Mouse (Mus musculus): ENCODE measurements at regions not wholly inside any gene's neighbourhood (a gene's known extent, or its start where the extent isn't known, plus 50 kb on each side); places are given as distances from the start of the nearest gene placed in this dataset.

GRCm38 (mm10) chr10:97211238-97211695 lies 268.1 kb upstream of the Dcn start:
- ATAC-seq: peak; percentile 86
- peaks cover 3% of the 10 kb centered on the region; the same call in 1 of the 2 replicates for H3K4me1 ChIP-seq (ENCODE audit: control insufficient read depth, insufficient read depth, low read length)
- no peak overlapping the region for H3K9ac ChIP-seq (ENCODE audit: low read length)
- H3K36me3 ChIP-seq (ENCODE audit: control insufficient read depth, insufficient read depth, low read length): no peaks in the 10 kb centered on the region
- no peak overlapping the region for H3K27ac ChIP-seq (ENCODE audit: low read depth, low read length)
- no peaks in the 10 kb centered on the region for H3K27me3 ChIP-seq (replicated peaks; ENCODE audit: control insufficient read depth, insufficient read depth, low read length)
- peak; percentile 88 for DNase-seq (ENCODE audit: low spot score)
- H3K9me3 ChIP-seq (replicated peaks; ENCODE audit: control insufficient read depth, low read length): no peaks in the 10 kb centered on the region
- no peak overlapping the region for H3K4me2 ChIP-seq (ENCODE audit: low read length)
- WGBS: 16% methylated on average over 4 of the region's 4 CpGs
- H3K4me3 ChIP-seq (ENCODE audit: low read depth, low read length): no peak overlapping the region

GRCm38 (mm10) chr10:97211785-97212398 lies 267.5 kb upstream of the Dcn start:
- WGBS: 53% methylated on average over 7 of the region's 7 CpGs
- Histone ChIP-seq H3K4me1 (ENCODE audit: control insufficient read depth, insufficient read depth, low read length) (peaks cover 3% of the 10 kb centered on the region; the same call in 1 of the 2 replicates), H3K9me3 (replicated peaks; ENCODE audit: control insufficient read depth, low read length) (no peaks in the 10 kb centered on the region), H3K4me2 (ENCODE audit: low read length) (no peak overlapping the region), H3K9ac (ENCODE audit: low read length) (no peak overlapping the region), H3K27me3 (replicated peaks; ENCODE audit: control insufficient read depth, insufficient read depth, low read length) (no peaks in the 10 kb centered on the region), H3K36me3 (ENCODE audit: control insufficient read depth, insufficient read depth, low read length) (no peaks in the 10 kb centered on the region), H3K27ac (ENCODE audit: low read depth, low read length) (no peak overlapping the region; the same call in 1 of the 2 replicates), H3K4me3 (ENCODE audit: low read depth, low read length) (no peak overlapping the region)
- peak; percentile 82 for DNase-seq (ENCODE audit: low spot score)
- peak; percentile 77 for ATAC-seq

- ATAC-seq (0 out of 2 replicates have a peak, but pooled peaks have one; percentile 57), DNase-seq (ENCODE audit: low spot score) (peak; percentile 60)
- H3K9ac ChIP-seq (ENCODE audit: low read length): no peak overlapping the region
- H3K4me3 ChIP-seq (ENCODE audit: low read depth, low read length): no peak overlapping the region
- no peaks in the 10 kb centered on the region for H3K36me3 ChIP-seq (ENCODE audit: control insufficient read depth, insufficient read depth, low read length)
- WGBS: 62% methylated on average over 3 of the region's 3 CpGs
- H3K27me3 ChIP-seq (replicated peaks; ENCODE audit: control insufficient read depth, insufficient read depth, low read length): no peaks in the 10 kb centered on the region
- no peak overlapping the region for H3K27ac ChIP-seq (ENCODE audit: low read depth, low read length)
- H3K4me2 ChIP-seq (ENCODE audit: low read length): no peak overlapping the region
- no peaks in the 10 kb centered on the region for H3K9me3 ChIP-seq (replicated peaks; ENCODE audit: control insufficient read depth, low read length)
- no peaks in the 10 kb centered on the region for H3K4me1 ChIP-seq (ENCODE audit: control insufficient read depth, insufficient read depth, low read length)
Measured at GRCm38 (mm10) chr10:97219474-97219873, 259.9 kb upstream of the Dcn start.

- Histone ChIP-seq H3K9me3 (replicated peaks; ENCODE audit: control insufficient read depth, low read length) (no peaks in the 10 kb centered on the region), H3K27me3 (replicated peaks; ENCODE audit: control insufficient read depth, insufficient read depth, low read length) (no peaks in the 10 kb centered on the region), H3K36me3 (ENCODE audit: control insufficient read depth, insufficient read depth, low read length) (no peaks in the 10 kb centered on the region), H3K4me3 (ENCODE audit: low read depth, low read length) (no peak overlapping the region), H3K4me1 (ENCODE audit: control insufficient read depth, insufficient read depth, low read length) (no peaks in the 10 kb centered on the region), H3K9ac (ENCODE audit: low read length) (no peak overlapping the region), H3K4me2 (ENCODE audit: low read length) (no peak overlapping the region), H3K27ac (ENCODE audit: low read depth, low read length) (no peak overlapping the region)
- ATAC-seq (no peak), DNase-seq (ENCODE audit: low spot score) (no peak)
- 91% methylated on average over 3 of the region's 3 CpGs for WGBS
Measured at GRCm38 (mm10) chr10:97220431-97220830, 259.0 kb upstream of the Dcn start.

- no peak for ATAC-seq
- no peaks in the 10 kb centered on the region for H3K9me3 ChIP-seq (replicated peaks; ENCODE audit: control insufficient read depth, low read length)
- H3K9ac ChIP-seq (ENCODE audit: low read length): no peak overlapping the region
- 87% methylated on average over 4 of the region's 4 CpGs for WGBS
- DNase-seq (ENCODE audit: low spot score): no peak
- no peaks in the 10 kb centered on the region for H3K27me3 ChIP-seq (replicated peaks; ENCODE audit: control insufficient read depth, insufficient read depth, low read length)
- no peak overlapping the region for H3K4me2 ChIP-seq (ENCODE audit: low read length)
- no peaks in the 10 kb centered on the region; the same call in 1 of the 2 replicates for H3K4me1 ChIP-seq (ENCODE audit: control insufficient read depth, insufficient read depth, low read length)
- H3K36me3 ChIP-seq (ENCODE audit: control insufficient read depth, insufficient read depth, low read length): no peaks in the 10 kb centered on the region
- no peak overlapping the region for H3K27ac ChIP-seq (ENCODE audit: low read depth, low read length)
- H3K4me3 ChIP-seq (ENCODE audit: low read depth, low read length): no peak overlapping the region
Measured at GRCm38 (mm10) chr10:97235631-97236030, 243.8 kb upstream of the Dcn start.

- no peaks in the 10 kb centered on the region; the same call in 1 of the 2 replicates for H3K4me1 ChIP-seq (ENCODE audit: control insufficient read depth, insufficient read depth, low read length)
- 76% methylated on average over 2 of the region's 2 CpGs for WGBS
- no peaks in the 10 kb centered on the region for H3K27me3 ChIP-seq (replicated peaks; ENCODE audit: control insufficient read depth, insufficient read depth, low read length)
- H3K4me2 ChIP-seq (ENCODE audit: low read length): no peak overlapping the region
- no peak overlapping the region for H3K27ac ChIP-seq (ENCODE audit: low read depth, low read length)
- no peaks in the 10 kb centered on the region for H3K9me3 ChIP-seq (replicated peaks; ENCODE audit: control insufficient read depth, low read length)
- H3K4me3 ChIP-seq (ENCODE audit: low read depth, low read length): no peak overlapping the region
- DNase-seq (ENCODE audit: low spot score): no peak
- no peak overlapping the region for H3K9ac ChIP-seq (ENCODE audit: low read length)
- no peaks in the 10 kb centered on the region for H3K36me3 ChIP-seq (ENCODE audit: control insufficient read depth, insufficient read depth, low read length)
- no peak for ATAC-seq
Measured at GRCm38 (mm10) chr10:97241476-97241875, 237.9 kb upstream of the Dcn start.

GRCm38 (mm10) chr10:97245674-97246073 lies 233.7 kb upstream of the Dcn start:
- Histone ChIP-seq H3K9me3 (replicated peaks; ENCODE audit: control insufficient read depth, low read length) (no peaks in the 10 kb centered on the region), H3K27ac (ENCODE audit: low read depth, low read length) (no peak overlapping the region), H3K36me3 (ENCODE audit: control insufficient read depth, insufficient read depth, low read length) (no peaks in the 10 kb centered on the region), H3K4me2 (ENCODE audit: low read length) (no peak overlapping the region), H3K27me3 (replicated peaks; ENCODE audit: control insufficient read depth, insufficient read depth, low read length) (no peaks in the 10 kb centered on the region), H3K4me1 (ENCODE audit: control insufficient read depth, insufficient read depth, low read length) (no peaks in the 10 kb centered on the region), H3K9ac (ENCODE audit: low read length) (no peak overlapping the region), H3K4me3 (ENCODE audit: low read depth, low read length) (no peak overlapping the region)
- DNase-seq (ENCODE audit: low spot score): no peak
- ATAC-seq: no peak
- WGBS: 73% methylated on average over 3 of the region's 3 CpGs

GRCm38 (mm10) chr10:97248522-97248921 lies 230.9 kb upstream of the Dcn start:
- no peaks in the 10 kb centered on the region for H3K27me3 ChIP-seq (replicated peaks; ENCODE audit: control insufficient read depth, insufficient read depth, low read length)
- ATAC-seq: no peak
- H3K4me3 ChIP-seq (ENCODE audit: low read depth, low read length): no peak overlapping the region
- H3K9ac ChIP-seq (ENCODE audit: low read length): no peak overlapping the region
- H3K9me3 ChIP-seq (replicated peaks; ENCODE audit: control insufficient read depth, low read length): no peaks in the 10 kb centered on the region
- H3K36me3 ChIP-seq (ENCODE audit: control insufficient read depth, insufficient read depth, low read length): no peaks in the 10 kb centered on the region
- no peak overlapping the region for H3K27ac ChIP-seq (ENCODE audit: low read depth, low read length)
- 91% methylated on average over 4 of the region's 4 CpGs for WGBS
- H3K4me2 ChIP-seq (ENCODE audit: low read length): no peak overlapping the region
- no peaks in the 10 kb centered on the region for H3K4me1 ChIP-seq (ENCODE audit: control insufficient read depth, insufficient read depth, low read length)
- DNase-seq (ENCODE audit: low spot score): no peak

- no peaks in the 10 kb centered on the region for H3K4me1 ChIP-seq (ENCODE audit: control insufficient read depth, insufficient read depth, low read length)
- H3K36me3 ChIP-seq (ENCODE audit: control insufficient read depth, insufficient read depth, low read length): no peaks in the 10 kb centered on the region
- no peaks in the 10 kb centered on the region for H3K9me3 ChIP-seq (replicated peaks; ENCODE audit: control insufficient read depth, low read length)
- H3K9ac ChIP-seq (ENCODE audit: low read length): no peak overlapping the region
- H3K27ac ChIP-seq (ENCODE audit: low read depth, low read length): no peak overlapping the region
- no peak overlapping the region for H3K4me3 ChIP-seq (ENCODE audit: low read depth, low read length)
- ATAC-seq (no peak), DNase-seq (ENCODE audit: low spot score) (no peak)
- H3K4me2 ChIP-seq (ENCODE audit: low read length): no peak overlapping the region
- WGBS: 77% methylated on average over 1 of the region's 1 CpGs
- H3K27me3 ChIP-seq (replicated peaks; ENCODE audit: control insufficient read depth, insufficient read depth, low read length): no peaks in the 10 kb centered on the region
Measured at GRCm38 (mm10) chr10:97249760-97250159, 229.6 kb upstream of the Dcn start.
